Mouse (Mus musculus): ENCODE measurements around the gene Tmem183a.

Gene Tmem183a

DNA sequence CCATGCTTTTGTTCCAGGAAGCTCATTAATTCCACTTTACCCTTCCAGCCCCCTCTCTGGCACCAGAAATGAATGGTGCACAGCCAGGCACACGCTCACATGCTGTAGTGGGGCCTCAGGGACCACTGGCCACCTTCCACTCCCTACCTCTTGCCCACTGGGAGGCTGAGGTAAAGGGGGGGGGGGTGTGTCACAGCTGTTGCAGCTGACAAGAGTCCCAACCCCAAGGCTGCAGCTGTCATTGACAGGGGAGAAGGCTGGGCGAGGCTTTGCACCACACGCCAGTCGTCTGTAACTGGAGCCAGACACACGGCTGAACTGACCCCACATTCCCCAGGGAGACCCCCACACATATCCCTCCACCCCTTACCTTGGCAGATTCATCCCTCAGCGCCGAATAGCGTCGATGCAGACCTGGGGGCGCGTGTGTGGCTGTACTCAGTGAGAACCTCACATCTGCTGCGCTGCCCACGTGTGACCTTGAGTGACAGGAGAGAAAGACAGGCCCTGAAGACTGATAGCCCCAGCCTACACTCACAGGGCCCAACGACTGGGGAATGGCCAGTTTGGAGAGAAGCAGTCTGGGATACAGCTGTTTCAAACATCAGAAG lies 41.0 kb downstream of the Tmem183a start:
- DNase-seq (ENCODE audit: low spot score in 2 of 2), result no peak

DNA sequence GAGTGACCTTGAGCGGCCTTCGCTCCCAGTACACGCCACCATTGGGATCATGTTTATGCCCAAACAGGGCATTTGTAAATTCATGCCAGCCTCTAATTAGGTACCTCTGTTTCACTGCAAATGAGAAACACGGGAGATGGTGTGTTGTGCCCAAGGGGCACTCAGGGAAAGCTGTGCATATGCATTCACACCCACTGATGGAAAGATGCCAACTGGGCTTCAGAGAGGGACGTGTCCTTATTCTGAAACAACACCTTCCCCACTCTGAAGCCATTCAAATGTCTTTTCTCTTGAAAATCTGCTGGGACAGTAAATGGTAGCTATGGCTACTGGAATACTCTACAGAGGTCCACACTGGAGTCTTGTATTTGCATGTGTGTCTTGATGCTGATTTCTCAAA lies 43.5 kb downstream of the Tmem183a start:
- DNase-seq (ENCODE audit: low spot score in 2 of 2), result no peak

DNA sequence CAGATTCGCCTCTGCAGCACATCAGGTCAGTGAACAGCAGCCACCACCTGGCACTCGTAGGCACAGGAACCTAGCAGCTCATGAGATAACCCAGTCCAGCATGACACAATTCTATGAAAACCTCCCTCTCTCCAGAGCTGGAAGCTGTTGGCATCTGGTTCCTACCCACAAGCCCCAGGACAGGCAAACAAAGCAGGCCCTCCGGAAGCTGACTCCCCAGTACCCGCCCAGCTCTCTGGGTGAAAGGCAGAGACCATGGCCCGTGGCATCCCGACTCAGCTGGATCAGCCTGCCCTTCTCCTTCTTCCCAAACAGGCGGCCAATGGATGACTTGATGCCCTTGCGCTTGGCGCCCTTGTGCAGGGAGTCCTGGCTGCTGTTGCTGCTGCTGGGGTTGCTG lies 45.4 kb downstream of the Tmem183a start:
- DNase-seq (ENCODE audit: low spot score in 2 of 2), result no peak

DNA sequence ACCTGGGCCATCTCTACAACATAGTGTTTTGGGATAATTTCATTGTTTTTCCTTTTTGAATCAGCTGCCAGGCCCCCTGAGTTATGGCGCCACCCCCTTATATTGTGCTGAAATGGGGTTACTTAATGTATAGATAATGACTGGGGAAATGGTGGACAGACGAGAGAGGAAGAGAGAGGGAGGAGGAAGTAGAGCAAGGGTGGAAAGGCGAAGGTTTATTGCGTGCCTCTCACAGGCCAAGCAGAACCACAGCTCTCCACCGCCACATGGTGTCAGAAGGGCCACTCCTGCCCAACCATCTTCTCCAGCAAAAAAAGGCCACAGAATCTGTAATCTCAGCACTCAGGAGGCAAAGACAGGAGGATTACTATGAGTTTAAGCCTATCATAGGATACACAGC lies 46.6 kb downstream of the Tmem183a start:
- DNase-seq (ENCODE audit: low spot score in 2 of 2), result no peak

DNA sequence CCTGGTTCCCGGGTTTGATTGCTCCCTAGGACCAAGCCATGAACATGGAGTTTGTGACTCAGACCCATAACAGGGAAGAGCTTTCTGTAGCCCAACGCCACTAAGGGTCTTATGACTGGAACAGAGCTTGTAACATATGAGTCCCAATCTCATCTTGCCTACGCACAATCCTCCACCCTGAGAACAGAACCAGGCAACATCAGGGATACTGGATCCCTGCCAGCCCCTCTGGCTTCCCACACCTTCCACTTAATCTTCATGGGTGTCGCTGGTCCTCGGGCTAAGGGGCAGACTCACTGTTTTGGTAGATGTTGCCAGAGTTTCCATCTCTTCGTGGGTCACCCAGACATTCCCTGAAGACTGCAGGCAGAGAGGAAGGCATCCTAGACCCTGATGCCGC lies 50.0 kb downstream of the Tmem183a start:
- no peak for DNase-seq (ENCODE audit: low spot score in 2 of 2)

DNA sequence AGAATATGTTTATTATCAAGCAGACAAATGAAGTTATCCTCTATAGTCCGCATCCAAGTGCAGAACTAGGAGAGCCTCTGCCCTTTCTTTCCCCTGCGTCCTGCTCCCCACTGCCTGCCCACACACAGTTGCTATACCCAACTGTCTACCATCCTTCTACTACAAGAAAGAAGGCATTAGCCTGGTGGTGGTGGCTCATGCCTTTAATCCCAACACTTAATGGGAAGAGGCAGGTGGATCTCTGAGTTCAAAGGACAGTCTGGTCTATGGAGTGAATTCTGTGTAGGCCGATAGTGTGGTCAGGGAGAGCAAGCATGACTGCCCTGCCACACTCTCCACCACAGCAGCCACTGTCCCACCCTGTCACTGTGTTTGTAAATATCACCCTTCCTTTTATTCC lies 51.0 kb downstream of the Tmem183a start:
- DNase-seq (ENCODE audit: low spot score in 2 of 2), result no peak

DNA sequence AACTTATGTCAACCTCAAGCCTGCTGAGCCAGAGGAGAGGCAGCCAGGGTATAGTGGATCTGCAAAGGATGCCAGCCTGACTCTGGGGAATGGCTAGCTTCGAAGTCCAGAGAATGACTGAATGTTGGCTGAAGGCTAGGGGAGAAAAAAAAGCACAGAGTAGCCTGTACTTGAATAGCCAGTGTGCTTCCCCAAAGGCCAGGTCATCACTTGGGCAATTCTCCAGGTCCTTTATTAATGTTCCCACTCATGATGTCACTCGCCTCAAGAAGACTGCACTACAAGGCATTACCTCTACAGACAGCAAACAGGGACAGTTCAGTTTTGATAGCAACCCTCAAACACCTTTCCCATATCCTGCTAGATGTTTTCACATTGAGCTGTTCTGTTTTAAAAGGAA lies 51.5 kb downstream of the Tmem183a start:
- no peak for DNase-seq (ENCODE audit: low spot score in 2 of 2)

DNA sequence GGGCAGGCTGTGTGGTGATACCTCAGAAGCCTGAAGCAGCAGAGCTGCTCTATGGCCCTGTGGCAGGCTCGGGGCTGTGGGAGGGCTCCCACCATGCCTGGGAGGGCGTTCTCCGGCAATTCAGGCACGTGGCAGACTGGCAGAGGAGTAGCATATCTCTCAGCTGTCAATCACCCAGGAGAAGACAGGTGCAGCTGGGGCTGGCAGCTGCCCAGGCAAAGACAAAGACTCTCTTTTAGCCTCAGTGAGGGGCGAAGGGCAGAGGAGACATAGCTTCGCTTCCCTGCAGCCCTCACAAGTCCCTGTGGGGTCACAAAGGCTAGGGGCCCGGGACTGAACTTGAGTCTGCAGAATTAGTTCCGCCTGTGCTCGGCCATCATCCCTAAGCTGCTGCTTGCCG lies 54.4 kb downstream of the Tmem183a start:
- no peak for DNase-seq (ENCODE audit: low spot score in 2 of 2)

DNA sequence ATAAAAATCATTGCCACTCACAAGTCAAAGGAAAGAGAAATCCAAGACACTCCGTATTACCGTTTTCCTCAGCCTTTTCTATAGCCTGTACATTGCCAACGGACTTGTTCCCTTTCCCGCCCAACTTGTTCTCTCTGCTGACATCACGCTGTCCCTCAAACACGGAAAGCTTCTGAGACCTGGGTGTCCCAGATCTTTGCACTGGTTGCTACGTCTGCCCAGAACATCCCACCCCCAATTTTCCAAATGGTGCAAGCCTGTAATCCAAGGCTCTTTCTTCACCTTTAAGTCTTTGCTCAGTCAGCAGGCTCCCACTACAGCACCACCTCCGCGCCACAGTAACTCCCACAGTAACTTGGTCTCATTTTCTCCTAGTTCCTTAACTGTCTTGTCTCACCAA lies 56.8 kb downstream of the Tmem183a start:
- DNase-seq (ENCODE audit: low spot score in 2 of 2), result no peak

DNA sequence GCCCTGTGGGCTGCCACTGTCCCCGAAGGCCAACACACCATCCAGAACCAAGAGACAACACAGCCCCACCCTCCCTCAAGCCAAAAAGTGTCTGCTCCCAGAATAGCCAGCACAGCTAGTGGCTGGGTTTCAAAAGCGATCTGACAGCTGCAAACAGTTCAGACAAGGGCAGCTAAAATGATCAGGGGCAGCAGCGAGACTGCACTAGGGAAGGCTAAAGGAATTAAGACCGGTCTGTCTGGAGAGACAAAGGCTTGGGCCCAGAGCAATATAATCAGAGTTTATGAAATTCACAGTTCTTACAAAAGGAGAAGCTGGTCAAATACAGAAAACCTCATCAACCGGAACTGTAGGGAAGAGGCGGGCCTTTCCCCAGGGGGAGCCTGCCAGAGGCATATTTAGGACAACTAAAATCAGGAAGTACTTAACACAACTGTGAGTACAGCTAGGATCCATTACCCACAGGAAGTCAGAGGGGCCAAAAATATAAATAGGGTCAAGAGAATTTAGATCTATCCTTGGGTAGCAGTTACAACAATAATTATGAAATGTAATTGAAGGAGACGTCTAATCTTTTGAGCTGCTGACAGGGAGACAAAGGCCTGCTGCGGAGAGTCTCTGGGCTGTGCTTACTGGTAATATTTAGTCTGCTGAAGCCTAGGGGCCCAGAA lies 59.1 kb downstream of the Tmem183a start:
- peak; percentile 75 to 81 for DNase-seq (ENCODE audit: low spot score in 2 of 2)

DNA sequence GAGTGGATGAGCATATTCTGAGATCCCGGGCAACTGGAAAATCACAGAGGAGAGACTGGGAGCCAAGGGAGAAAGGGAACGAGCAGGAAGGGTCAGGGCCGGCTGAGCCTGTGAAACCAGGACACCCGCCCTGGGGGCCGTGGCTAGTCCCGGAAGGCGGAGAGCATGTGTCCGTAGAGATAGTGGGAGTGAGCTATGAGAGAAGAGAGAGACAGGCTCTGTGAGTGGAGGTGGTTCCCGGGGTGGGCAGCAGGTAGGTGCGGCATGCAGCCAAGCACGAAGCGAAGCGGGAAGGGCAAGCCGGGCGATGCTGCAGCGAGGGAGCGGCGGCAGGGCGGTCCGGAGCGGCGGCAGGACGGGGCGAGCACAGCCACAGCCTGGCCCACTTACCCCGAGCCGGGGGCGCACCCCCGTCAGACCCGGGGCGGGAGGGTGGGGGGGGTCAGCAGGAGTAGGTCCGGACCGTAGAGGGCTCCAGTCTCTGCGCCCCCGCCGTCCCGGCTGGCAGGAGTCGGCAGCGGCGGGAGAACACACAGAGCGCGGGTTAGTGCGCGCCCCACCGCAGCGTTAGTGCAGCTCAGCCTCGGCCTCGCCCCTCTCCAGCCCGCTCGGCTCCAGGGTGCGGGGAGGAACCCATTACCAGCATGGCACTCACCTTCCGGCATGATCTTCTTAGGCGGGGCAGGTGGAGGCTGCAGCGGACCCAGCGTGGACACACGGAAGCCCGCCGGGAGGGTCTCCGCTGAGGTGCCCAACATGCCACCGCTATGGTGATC lies 63.0 kb downstream of the Tmem183a start:
- DNase-seq (ENCODE audit: low spot score in 2 of 2), result peak in 1 of 2 experiments; percentile 10

DNA sequence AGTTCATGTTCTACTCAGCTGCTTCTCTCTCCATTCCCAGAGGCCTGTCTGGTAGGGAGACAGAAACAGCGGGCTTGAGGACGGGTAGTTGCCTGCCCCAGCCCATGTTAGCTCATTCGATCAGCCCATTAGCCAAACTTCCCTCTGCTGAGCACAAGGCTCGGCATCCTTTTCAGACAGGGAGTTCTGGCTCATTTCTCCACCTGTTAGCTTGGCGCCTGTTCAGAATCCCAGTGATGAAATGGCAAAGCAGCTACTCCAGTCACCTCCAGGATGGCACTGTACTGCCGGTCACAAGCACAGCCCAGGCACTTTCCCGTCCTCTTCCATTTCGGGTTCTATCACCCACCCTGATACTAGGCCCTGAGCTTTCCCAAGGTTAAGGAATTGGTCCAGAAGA lies 64.5 kb downstream of the Tmem183a start:
- DNase-seq (ENCODE audit: low spot score in 2 of 2), result no peak
